Comparison of ENCODE assay signal across 8 mouse cellular contexts in genomic region chr17:36270956-36271585, GRCm38 (mm10). TPM values are rescaled to one million over a fixed set of nuclear protein-coding genes. Genes with fewer than 3 reads are reported as not detected.
A peak's percentile ranks its signal among the peaks of the same experiment; 100 is the strongest.
DNase-seq lines count a peak whose midpoint lies in the region; ATAC-seq lines count a peak whose summit lies in the region.

No protein-coding gene starts in this region.

- peaks cover 20% of the 10 kb centered on the region for H3K36me3 ChIP-seq in embryonic facial prominence, embryonic 12.5 days
- H3K36me3 ChIP-seq in limb, embryonic 10.5 days = peaks cover 58% of the 10 kb centered on the region
- H3K36me3 ChIP-seq in midbrain, embryonic 12.5 days = peaks cover 40% of the 10 kb centered on the region

- peak; percentile 86 for ATAC-seq in embryonic facial prominence, embryonic 12.5 days (ENCODE audit: insufficient number of reproducible peaks, insufficient read depth, low FRiP score, low TSS enrichment)
- peak; percentile 93 for ATAC-seq in midbrain, embryonic 12.5 days (ENCODE audit: low FRiP score, low read depth)

- no peaks in the 10 kb centered on the region for H3K9me3 ChIP-seq in embryonic facial prominence, embryonic 12.5 days
- no peaks in the 10 kb centered on the region for H3K9me3 ChIP-seq in limb, embryonic 10.5 days (replicated peaks)
- H3K9me3 ChIP-seq in midbrain, embryonic 12.5 days = no peaks in the 10 kb centered on the region

- no peaks in the 10 kb centered on the region for H3K27me3 ChIP-seq in embryonic facial prominence, embryonic 12.5 days
- H3K27me3 ChIP-seq in limb, embryonic 10.5 days (ENCODE audit: low read depth, poor library complexity, severe bottlenecking) = no peaks in the 10 kb centered on the region
- H3K27me3 ChIP-seq in midbrain, embryonic 12.5 days = no peaks in the 10 kb centered on the region

- H3K4me3 ChIP-seq in embryonic facial prominence, embryonic 12.5 days = peak overlapping the region; percentile 92
- peak overlapping the region; percentile 97 for H3K4me3 ChIP-seq in limb, embryonic 10.5 days
- peak overlapping the region; percentile 95 for H3K4me3 ChIP-seq in midbrain, embryonic 12.5 days

- peak; percentile 91 for DNase-seq in 3134 (ENCODE audit: extremely low read depth, insufficient read length, low spot score)
- DNase-seq in adrenal gland, postnatal 36 days = peak; percentile 91 to 94
- peak; percentile 99 for DNase-seq in heart, adult 11 months
- peak; percentile 96 for DNase-seq in kidney, adult 18-20 months
- peak; percentile 93 for DNase-seq in limb, embryonic 10.5 days (ENCODE audit: low spot score)
- DNase-seq in skeletal muscle tissue, adult 2 months (ENCODE audit: low read depth, low spot score) = peak; percentile 70

- WGBS in embryonic facial prominence, embryonic 12.5 days = under 1% methylated on average over 77 of the region's 84 CpGs
- under 1% methylated on average over 84 of the region's 84 CpGs for WGBS in limb, embryonic 10.5 days
- under 1% methylated on average over 66 of the region's 84 CpGs for WGBS in midbrain, embryonic 12.5 days

- peaks cover 28% of the 10 kb centered on the region for H3K4me1 ChIP-seq in embryonic facial prominence, embryonic 12.5 days
- H3K4me1 ChIP-seq in limb, embryonic 10.5 days = peaks cover 28% of the 10 kb centered on the region
- peaks cover 29% of the 10 kb centered on the region for H3K4me1 ChIP-seq in midbrain, embryonic 12.5 days

- H3K27ac ChIP-seq in embryonic facial prominence, embryonic 12.5 days = peak overlapping the region; percentile 93
- H3K27ac ChIP-seq in limb, embryonic 10.5 days = peak overlapping the region; percentile 99
- peak overlapping the region; percentile 94 for H3K27ac ChIP-seq in midbrain, embryonic 12.5 days (replicated peaks)

- H3K9ac ChIP-seq in embryonic facial prominence, embryonic 12.5 days = peak overlapping the region; percentile 95
- peak overlapping the region; percentile 92 for H3K9ac ChIP-seq in midbrain, embryonic 12.5 days (replicated peaks)

- peak overlapping the region; percentile 59 for H3K4me2 ChIP-seq in embryonic facial prominence, embryonic 12.5 days (replicated peaks)
- peak overlapping the region; percentile 91 for H3K4me2 ChIP-seq in midbrain, embryonic 12.5 days (replicated peaks)

RNA-seq across cellular contexts. Expression of gene Trim39, which starts 1.0 kb away (rescaled TPM):
- total RNA-seq in adrenal gland, postnatal 36 days (2021) = 10 to 100 TPM; 15.7 to 20.0 TPM
- 25.2 and 27.2 TPM in 2 replicates for polyA plus RNA-seq in embryonic facial prominence, embryonic 12.5 days (2016; fragmentation: Nextera tagmentation; extraction: Ambion mirVana)
- polyA plus RNA-seq in limb, embryonic 10.5 days (2016; fragmentation: Nextera tagmentation; extraction: Ambion mirVana) = 20.1 and 24.2 TPM in 2 replicates
- polyA plus RNA-seq in midbrain, embryonic 12.5 days (2016; fragmentation: Nextera tagmentation; extraction: Ambion mirVana) = 27.4 and 27.6 TPM in 2 replicates

RNA-seq across cellular contexts. Expression of gene Rpp21, which starts 13.2 kb away (rescaled TPM):
- total RNA-seq in adrenal gland, postnatal 36 days (2021) = 10 to 100 TPM; 44.0 to 49.0 TPM
- polyA plus RNA-seq in embryonic facial prominence, embryonic 12.5 days (2016; fragmentation: Nextera tagmentation; extraction: Ambion mirVana) = 98.2 and 106 TPM in 2 replicates
- 82.4 and 96.0 TPM in 2 replicates for polyA plus RNA-seq in limb, embryonic 10.5 days (2016; fragmentation: Nextera tagmentation; extraction: Ambion mirVana)
- polyA plus RNA-seq in midbrain, embryonic 12.5 days (2016; fragmentation: Nextera tagmentation; extraction: Ambion mirVana) = 83.5 and 88.2 TPM in 2 replicates

RNA-seq across cellular contexts. Expression of gene H2-M10.2, which starts 15.2 kb away (rescaled TPM):
- not detected for total RNA-seq in adrenal gland, postnatal 36 days (2021)
- polyA plus RNA-seq in embryonic facial prominence, embryonic 12.5 days (2016; fragmentation: Nextera tagmentation; extraction: Ambion mirVana) = 0.20 TPM in 1 of 2 replicates, not detected in the other
- polyA plus RNA-seq in limb, embryonic 10.5 days (2016; fragmentation: Nextera tagmentation; extraction: Ambion mirVana) = 0.14 and 0.25 TPM in 2 replicates
- polyA plus RNA-seq in midbrain, embryonic 12.5 days (2016; fragmentation: Nextera tagmentation; extraction: Ambion mirVana) = 0.27 and 0.37 TPM in 2 replicates

RNA-seq across cellular contexts. Expression of gene H2-M10.1, which starts 54.9 kb away (rescaled TPM):
- not detected for total RNA-seq in adrenal gland, postnatal 36 days (2021)
- not detected in 2 replicates for polyA plus RNA-seq in embryonic facial prominence, embryonic 12.5 days (2016; fragmentation: Nextera tagmentation; extraction: Ambion mirVana)
- polyA plus RNA-seq in limb, embryonic 10.5 days (2016; fragmentation: Nextera tagmentation; extraction: Ambion mirVana) = not detected in 2 replicates
- polyA plus RNA-seq in midbrain, embryonic 12.5 days (2016; fragmentation: Nextera tagmentation; extraction: Ambion mirVana) = not detected in 2 replicates

Comparison
In these comparisons a context has a peak if more than half of its experiments do, and no peak if none do; other contexts are left out.
1. Peak in every context shown above with its lines: DNase-seq, ATAC-seq, H3K4me3 ChIP-seq and H3K27ac ChIP-seq.